In the genomic region with DNA sequence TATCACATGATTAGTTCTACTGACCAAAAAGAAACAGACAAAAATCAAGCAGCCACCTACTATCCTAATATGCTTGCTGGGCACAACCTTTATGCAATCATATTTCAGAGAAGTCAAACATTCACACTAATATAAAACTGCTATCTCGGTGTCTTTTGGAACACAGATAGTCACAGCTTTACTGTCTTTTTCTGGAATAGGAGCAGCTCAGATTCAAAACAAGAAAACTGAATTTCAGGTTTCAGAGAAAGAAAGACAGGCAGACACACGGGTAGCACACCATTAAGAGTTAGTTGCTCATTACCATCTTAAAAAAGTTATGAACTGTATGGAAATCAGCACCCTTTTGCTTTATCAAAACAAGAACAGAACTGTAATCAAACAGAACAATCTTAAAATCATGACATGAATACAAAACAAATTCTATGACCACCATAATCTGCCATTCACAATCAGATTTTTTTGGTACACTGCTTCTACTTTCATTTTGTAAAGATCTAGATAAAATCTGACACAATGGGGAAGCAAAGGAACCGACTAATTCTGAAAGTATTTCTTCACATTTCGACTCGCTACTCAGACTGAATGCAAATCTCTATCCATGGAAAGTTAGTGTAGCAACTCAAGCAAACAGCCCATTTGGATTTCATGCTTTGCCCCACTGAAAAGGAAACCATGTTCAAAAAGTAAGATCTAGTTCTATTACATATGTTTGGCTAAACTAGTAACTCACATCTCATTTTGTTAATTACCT, we compare ENCODE assay signal across 10 mouse cellular contexts.
DNase-seq lines count a peak whose midpoint lies in the region; ATAC-seq and TF ChIP-seq lines count a peak whose summit lies in the region.
"Had no signal": no experiment of that assay in that cellular context is flagged by ENCODE, and none has a peak within 500 bp of the region (broad histone marks: within the 10 kb centered on the region; RNA-seq: fewer than 3 reads in every experiment).

No protein-coding gene starts in this region.

- TF ChIP-seq POLR2A in heart, adult 2 months (IDR thresholded peaks at IDR 0.05; ENCODE audit: insufficient read depth, low read depth, low read length), result no peak
- TF ChIP-seq POLR2A in lung, adult 2 months (IDR thresholded peaks at IDR 0.05; ENCODE audit: borderline replicate concordance, extremely low read depth, low read depth, low read length), result no peak
- TF ChIP-seq POLR2A in bone marrow macrophage, adult 2 months (IDR thresholded peaks at IDR 0.05; ENCODE audit: borderline replicate concordance, low read depth, low read length), result no peak

- H3K36me3 ChIP-seq in heart, adult 2 months (ENCODE audit: control insufficient read depth, insufficient read depth, low read length), result no peaks in the 10 kb centered on the region; the same call in 1 of the 2 replicates
- H3K36me3 ChIP-seq in heart, embryonic 10.5 days, result no peaks in the 10 kb centered on the region
- H3K36me3 ChIP-seq in midbrain, postnatal 0 days (ENCODE audit: insufficient read depth, low read length), result no peaks in the 10 kb centered on the region
- H3K36me3 ChIP-seq: hindbrain, embryonic 12.5 days had no signal

- H3K9me3 ChIP-seq in heart, embryonic 10.5 days, result no peaks in the 10 kb centered on the region
- H3K9me3 ChIP-seq in midbrain, postnatal 0 days (ENCODE audit: low read length), result no peaks in the 10 kb centered on the region
- H3K9me3 ChIP-seq: hindbrain, embryonic 12.5 days had no signal

- no peak for TF ChIP-seq EP300 in heart, adult 2 months (IDR thresholded peaks at IDR 0.05; ENCODE audit: insufficient read depth, low read depth, low read length)

- no peak for TF ChIP-seq CTCF in heart, adult 2 months (IDR thresholded peaks at IDR 0.05)
- no peak for TF ChIP-seq CTCF in lung, adult 2 months (IDR thresholded peaks at IDR 0.05; ENCODE audit: insufficient read depth, low read length)
- no peak for TF ChIP-seq CTCF in bone marrow macrophage, adult 2 months (IDR thresholded peaks at IDR 0.05; ENCODE audit: low read depth, low read length)
- no peak for TF ChIP-seq CTCF in midbrain, postnatal 0 days (IDR thresholded peaks at IDR 0.05)

- DNase-seq in heart, adult 2 months, result no peak
- DNase-seq in heart, embryonic 10.5 days (ENCODE audit: low spot score), result no peak
- no peak for DNase-seq in lung, adult 2 months
- no peak for DNase-seq in lung, postnatal 4 days
- no peak for DNase-seq in midbrain, postnatal 0 days (ENCODE audit: low spot score)
- no peak for DNase-seq in spleen, postnatal 36 days (ENCODE audit: low spot score in 2 of 2)
- no peak for DNase-seq in adrenal gland, adult 8-10 months

- no peak overlapping the region for H3K9ac ChIP-seq in heart, adult 2 months (ENCODE audit: low read depth, low read length)
- H3K9ac ChIP-seq in midbrain, postnatal 0 days (replicated peaks; ENCODE audit: low read length, poor library complexity, severe bottlenecking), result no peak overlapping the region
- H3K9ac ChIP-seq: hindbrain, embryonic 12.5 days; liver, embryonic 14.5 days had no signal

- H3K4me2 ChIP-seq in midbrain, postnatal 0 days (ENCODE audit: low read depth, low read length, poor library complexity, severe bottlenecking), result peak overlapping the region; percentile 1; the same call in 1 of the 2 replicates

- H3K27me3 ChIP-seq in heart, adult 2 months (ENCODE audit: control insufficient read depth, insufficient read depth, low read length), result no peaks in the 10 kb centered on the region
- H3K27me3 ChIP-seq in heart, embryonic 10.5 days (ENCODE audit: insufficient read depth, poor library complexity, severe bottlenecking), result no peaks in the 10 kb centered on the region
- no peaks in the 10 kb centered on the region for H3K27me3 ChIP-seq in midbrain, postnatal 0 days (ENCODE audit: insufficient read depth, low read length)
- H3K27me3 ChIP-seq: hindbrain, embryonic 12.5 days had no signal

- peak overlapping the region; percentile 46 for H3K4me3 ChIP-seq in heart, adult 2 months
- H3K4me3 ChIP-seq in heart, embryonic 10.5 days, result no peak overlapping the region
- peak overlapping the region; percentile 63 for H3K4me3 ChIP-seq in lung, adult 2 months (replicated peaks; ENCODE audit: extremely low read depth, low read depth, low read length)
- peak overlapping the region; percentile 51 for H3K4me3 ChIP-seq in bone marrow macrophage, adult 2 months (ENCODE audit: insufficient read depth, low read length)
- H3K4me3 ChIP-seq in midbrain, postnatal 0 days (ENCODE audit: low read depth, low read length), result peak overlapping the region; percentile 17; the same call in 1 of the 2 replicates
- H3K4me3 ChIP-seq: hindbrain, embryonic 12.5 days had no signal

- ATAC-seq in midbrain, postnatal 0 days (ENCODE audit: low FRiP score), result no peak

- no peaks in the 10 kb centered on the region for H3K79me2 ChIP-seq in heart, adult 2 months (replicated peaks; ENCODE audit: control insufficient read depth, insufficient read depth, low read length)

- H3K27ac ChIP-seq in heart, adult 2 months, result peak overlapping the region; percentile 52
- H3K27ac ChIP-seq in heart, embryonic 10.5 days, result no peak overlapping the region
- peak overlapping the region; percentile 84 for H3K27ac ChIP-seq in bone marrow macrophage, adult 2 months (ENCODE audit: insufficient read depth, low read depth, low read length)
- H3K27ac ChIP-seq in midbrain, postnatal 0 days (ENCODE audit: low read depth, low read length), result no peak overlapping the region
- H3K27ac ChIP-seq: hindbrain, embryonic 12.5 days; liver, embryonic 14.5 days had no signal

- intact Hi-C loops in heart, adult 2 months (cut with DNase I), result no loop called here

- 43% methylated on average over 5 of the region's 5 CpGs for WGBS in heart, adult 2 months
- WGBS in heart, embryonic 10.5 days, result 81% methylated on average over 5 of the region's 5 CpGs
- 38% methylated on average over 5 of the region's 5 CpGs for WGBS in lung, adult 2 months
- 51% methylated on average over 5 of the region's 5 CpGs for WGBS in midbrain, postnatal 0 days

- H3K4me1 ChIP-seq in heart, adult 2 months (ENCODE audit: control insufficient read depth, insufficient read depth, low read length), result no peaks in the 10 kb centered on the region; the same call in 1 of the 2 replicates
- no peaks in the 10 kb centered on the region for H3K4me1 ChIP-seq in heart, embryonic 10.5 days
- H3K4me1 ChIP-seq in lung, adult 2 months (ENCODE audit: control insufficient read depth, insufficient read depth, low read length), result no peaks in the 10 kb centered on the region; the same call in 1 of the 2 replicates
- no peaks in the 10 kb centered on the region for H3K4me1 ChIP-seq in bone marrow macrophage, adult 2 months (ENCODE audit: control insufficient read depth, insufficient read depth, low read length)
- H3K4me1 ChIP-seq in midbrain, postnatal 0 days (ENCODE audit: insufficient read depth, low read length), result no peaks in the 10 kb centered on the region
- H3K4me1 ChIP-seq: hindbrain, embryonic 12.5 days had no signal

Comparison
In these comparisons a context has a peak if more than half of its experiments do, and no peak if none do; other contexts are left out.
1. H3K27ac ChIP-seq: peak in heart, adult 2 months (single experiment) and bone marrow macrophage, adult 2 months (single experiment); none in heart, embryonic 10.5 days (single experiment) and midbrain, postnatal 0 days (single experiment).